Comparison of ENCODE assay signal across 20 mouse cellular contexts in the genomic region with DNA sequence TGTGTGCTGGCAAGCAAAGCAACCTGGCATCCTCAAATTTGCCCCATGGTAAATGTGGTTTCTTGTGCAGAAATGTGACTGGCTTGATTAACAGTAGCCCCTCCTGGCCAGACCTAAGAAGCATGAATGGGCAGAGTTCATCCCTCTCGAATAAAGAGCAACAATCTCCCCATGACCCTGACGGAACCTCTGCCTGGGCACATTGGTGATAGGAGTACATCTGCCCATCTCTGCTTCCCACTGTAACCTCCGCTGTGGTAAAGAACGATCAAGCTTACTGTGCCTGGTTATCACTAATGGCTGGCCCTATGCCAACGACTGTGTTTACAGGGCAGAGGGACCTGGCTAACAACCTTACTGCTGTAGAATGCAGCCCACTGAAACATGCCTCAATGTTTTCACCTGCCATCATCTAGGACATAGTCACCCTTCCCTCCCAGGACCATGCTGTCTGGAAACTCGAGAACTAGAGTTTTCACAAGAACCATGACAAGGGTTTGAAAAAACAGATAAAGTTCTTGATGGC.
DNase-seq lines count a peak whose midpoint lies in the region; ATAC-seq and TF ChIP-seq lines count a peak whose summit lies in the region.
"Had no signal": no experiment of that assay in that cellular context is flagged by ENCODE, and none has a peak within 500 bp of the region (broad histone marks: within the 10 kb centered on the region; RNA-seq: fewer than 3 reads in every experiment).

No protein-coding gene starts in this region.

- no peaks in the 10 kb centered on the region for H3K36me3 ChIP-seq in heart, embryonic 11.5 days (ENCODE audit: control insufficient read depth, insufficient read depth, low read length)
- no peaks in the 10 kb centered on the region for H3K36me3 ChIP-seq in midbrain, embryonic 14.5 days (ENCODE audit: control insufficient read depth, insufficient read depth, low read length)
- H3K36me3 ChIP-seq in midbrain, embryonic 11.5 days (ENCODE audit: control insufficient read depth, insufficient read depth, low read length), result no peaks in the 10 kb centered on the region
- H3K36me3 ChIP-seq: heart, embryonic 12.5 days; hindbrain, embryonic 12.5 days; intestine, embryonic 15.5 days had no signal

- no peak overlapping the region for H3K9ac ChIP-seq in heart, embryonic 11.5 days (ENCODE audit: low read depth, low read length)
- H3K9ac ChIP-seq in midbrain, embryonic 14.5 days (replicated peaks; ENCODE audit: low read length), result no peak overlapping the region
- no peak overlapping the region for H3K9ac ChIP-seq in midbrain, embryonic 11.5 days (ENCODE audit: low read length)
- H3K9ac ChIP-seq: forebrain, embryonic 13.5 days; heart, embryonic 12.5 days; hindbrain, embryonic 12.5 days; intestine, embryonic 15.5 days had no signal

- 0 out of 2 replicates have a peak, but pooled peaks cover 8% of the 10 kb centered on the region for H3K4me1 ChIP-seq in heart, embryonic 11.5 days (ENCODE audit: control insufficient read depth, insufficient read depth, low read length)
- no peaks in the 10 kb centered on the region for H3K4me1 ChIP-seq in midbrain, embryonic 14.5 days (ENCODE audit: control insufficient read depth, insufficient read depth, low read length)
- H3K4me1 ChIP-seq in midbrain, embryonic 11.5 days (ENCODE audit: control insufficient read depth, insufficient read depth, low read length), result no peaks in the 10 kb centered on the region
- H3K4me1 ChIP-seq: forebrain, embryonic 13.5 days; hindbrain, embryonic 12.5 days; intestine, embryonic 15.5 days had no signal

- no peak overlapping the region for H3K27ac ChIP-seq in heart, embryonic 11.5 days (ENCODE audit: low read depth, low read length)
- H3K27ac ChIP-seq in midbrain, embryonic 14.5 days (replicated peaks; ENCODE audit: low read depth, low read length), result no peak overlapping the region
- no peak overlapping the region for H3K27ac ChIP-seq in midbrain, embryonic 11.5 days (ENCODE audit: low read depth, low read length)
- no peak overlapping the region for H3K27ac ChIP-seq in gastrocnemius, adult 2 months
- H3K27ac ChIP-seq: forebrain, embryonic 13.5 days; heart, adult 2 months; hindbrain, embryonic 12.5 days; intestine, embryonic 15.5 days had no signal

- no peak for ATAC-seq in heart, embryonic 11.5 days (replicated peaks; ENCODE audit: insufficient number of reproducible peaks, low FRiP score, low TSS enrichment)
- no peak for ATAC-seq in midbrain, embryonic 14.5 days (ENCODE audit: low FRiP score, low TSS enrichment)
- ATAC-seq in midbrain, embryonic 11.5 days (ENCODE audit: low FRiP score), result no peak
- peak; percentile 65 for ATAC-seq in megakaryocyte progenitor cell, adult 5-6 weeks (replicated peaks; ENCODE audit: poor library complexity)
- ATAC-seq: forebrain, embryonic 13.5 days; intestine, embryonic 15.5 days had no signal

- TF ChIP-seq CTCF in gastrocnemius, adult 2 months (IDR thresholded peaks at IDR 0.05), result no peak

- WGBS in heart, embryonic 11.5 days (ENCODE audit: insufficient replicate concordance), result 47% methylated on average over 6 of the region's 6 CpGs
- WGBS in midbrain, embryonic 14.5 days, result 92% methylated on average over 6 of the region's 6 CpGs
- WGBS in midbrain, embryonic 11.5 days, result 87% methylated on average over 6 of the region's 6 CpGs

- intact Hi-C loops in gastrocnemius, adult 2 months (cut with DNase I), result no loop called here

- no peaks in the 10 kb centered on the region for H3K9me3 ChIP-seq in heart, embryonic 11.5 days (replicated peaks; ENCODE audit: control insufficient read depth, low read length)
- no peaks in the 10 kb centered on the region for H3K9me3 ChIP-seq in midbrain, embryonic 14.5 days (ENCODE audit: control insufficient read depth, low read length)
- H3K9me3 ChIP-seq in midbrain, embryonic 11.5 days (ENCODE audit: control insufficient read depth, low read length), result no peaks in the 10 kb centered on the region
- H3K9me3 ChIP-seq: forebrain, embryonic 13.5 days; heart, embryonic 12.5 days; hindbrain, embryonic 12.5 days; intestine, embryonic 15.5 days had no signal

- peak; percentile 20 to 47 for DNase-seq in cerebellum, postnatal 14 days
- no peak for DNase-seq in cerebellum, adult 9-10 months
- DNase-seq in heart, postnatal 4 days, result peak; percentile 23
- DNase-seq in midbrain, embryonic 14.5 days, result peak; percentile 11
- DNase-seq in midbrain, embryonic 11.5 days (ENCODE audit: low spot score, missing footprints), result no peak
- no peak for DNase-seq in gastrocnemius, adult 2 months
- DNase-seq: adrenal gland, adult 8-10 months; cerebellum, adult 11-12 months; cerebellum, adult 9-11 months; gastrocnemius, postnatal 10 days; heart, adult 2 months; heart, postnatal 36 days; kidney, adult 18-20 months had no signal

- 0 out of 2 replicates have a peak, but pooled peaks cover 2% of the 10 kb centered on the region for H3K27me3 ChIP-seq in heart, embryonic 11.5 days (ENCODE audit: control insufficient read depth, insufficient read depth, low read length)
- no peaks in the 10 kb centered on the region for H3K27me3 ChIP-seq in midbrain, embryonic 14.5 days (ENCODE audit: control insufficient read depth, insufficient read depth, low read length)
- H3K27me3 ChIP-seq in midbrain, embryonic 11.5 days (ENCODE audit: control insufficient read depth, insufficient read depth, low read length), result no peaks in the 10 kb centered on the region
- H3K27me3 ChIP-seq: CH12.LX; forebrain, embryonic 13.5 days; hindbrain, embryonic 12.5 days; intestine, embryonic 15.5 days had no signal

- H3K4me2 ChIP-seq in heart, embryonic 11.5 days, result no peak overlapping the region
- no peak overlapping the region for H3K4me2 ChIP-seq in midbrain, embryonic 14.5 days (ENCODE audit: low read length)
- no peak overlapping the region for H3K4me2 ChIP-seq in midbrain, embryonic 11.5 days
- H3K4me2 ChIP-seq: forebrain, embryonic 13.5 days; heart, embryonic 12.5 days; hindbrain, embryonic 12.5 days; intestine, embryonic 15.5 days had no signal

- no peak overlapping the region for H3K4me3 ChIP-seq in heart, embryonic 11.5 days (ENCODE audit: low read depth, low read length)
- H3K4me3 ChIP-seq in midbrain, embryonic 14.5 days (replicated peaks; ENCODE audit: low read depth, low read length), result no peak overlapping the region
- no peak overlapping the region for H3K4me3 ChIP-seq in midbrain, embryonic 11.5 days (ENCODE audit: low read depth, low read length)
- no peak overlapping the region for H3K4me3 ChIP-seq in gastrocnemius, adult 2 months
- H3K4me3 ChIP-seq: forebrain, embryonic 13.5 days; heart, adult 2 months; heart, embryonic 12.5 days; hindbrain, embryonic 12.5 days; intestine, embryonic 15.5 days had no signal

Comparison
In these comparisons a context has a peak if more than half of its experiments do, and no peak if none do; other contexts are left out.
1. DNase-seq: peak in cerebellum, postnatal 14 days (2 of 2), heart, postnatal 4 days (single experiment) and midbrain, embryonic 14.5 days (single experiment); none in cerebellum, adult 9-10 months (single experiment), midbrain, embryonic 11.5 days (single experiment) and gastrocnemius, adult 2 months (single experiment).